Mouse (Mus musculus) midbrain, embryonic 13.5 days (tissue): Measurements from ENCODE around the gene Cyp2g1. TPM values are rescaled to one million over a fixed set of nuclear protein-coding genes. Genes with fewer than 3 reads are reported as not detected.

Source experiments
- ATAC-seq: fragments of 200-750 bp; cut with Nextera tagmentation; 2 replicates; pipeline ENCODE4 v1.8.0; 2017; ENCODE audit warnings: mild to moderate bottlenecking, moderate TSS enrichment, moderate library complexity
- H3K27ac ChIP-seq: fragments of 300-500 bp; sonication (generic); 2 replicates; pipeline ENCODE4 v1.5.1; 2015; ENCODE audit warnings: inconsistent platforms, mild to moderate bottlenecking, moderate library complexity
- H3K27me3 ChIP-seq: fragments of 300-500 bp; sonication (generic); 2 replicates; pipeline ENCODE4 v1.6.1; 2015; ENCODE audit warnings: mild to moderate bottlenecking, inconsistent platforms
- H3K36me3 ChIP-seq: fragments of 300-500 bp; sonication (generic); 2 replicates; pipeline ENCODE4 v1.6.1; 2015; ENCODE audit warnings: mild to moderate bottlenecking, inconsistent platforms
- H3K4me1 ChIP-seq: fragments of 300-500 bp; sonication (generic); replicated peaks from 2 replicates; pipeline ENCODE4 v1.6.1; 2015; ENCODE audit warnings: inconsistent platforms
- H3K4me2 ChIP-seq: fragments of 300-500 bp; sonication (generic); replicated peaks from 2 replicates; pipeline ENCODE4 v1.6.1; 2015; ENCODE audit warnings: moderate library complexity, mild to moderate bottlenecking, inconsistent platforms
- H3K4me3 ChIP-seq: fragments of 300-500 bp; sonication (generic); replicated peaks from 2 replicates; pipeline ENCODE4 v1.5.1; 2015; ENCODE audit warnings: mild to moderate bottlenecking, inconsistent platforms
- H3K9ac ChIP-seq: fragments of 300-500 bp; sonication (generic); replicated peaks from 2 replicates; pipeline ENCODE4 v1.6.1; 2015; ENCODE audit warnings: mild to moderate bottlenecking, inconsistent platforms
- H3K9me3 ChIP-seq: fragments of 300-500 bp; sonication (generic); 2 replicates; pipeline ENCODE4 v1.6.1; 2016; ENCODE audit warnings: mild to moderate bottlenecking, inconsistent platforms
- WGBS: fragments of 180-500 bp; shearing (Covaris S2); methylation state at CpG from one replicate; pipeline ENCODE4 v1.1.7; 2015; 5-methylcytosine and 5-hydroxymethylcytosine counted together
- polyA plus RNA-seq: library from polyadenylated mRNA; unstranded; fragments of >200 nt; fragmentation: Nextera tagmentation; extraction: Ambion mirVana; gene quantifications from 2 replicates; pipeline ENCODE4 v1.2.1, GENCODE M21; 2015

Cyp2g1 gene
- not detected in 2 replicates for polyA plus RNA-seq

DNA sequence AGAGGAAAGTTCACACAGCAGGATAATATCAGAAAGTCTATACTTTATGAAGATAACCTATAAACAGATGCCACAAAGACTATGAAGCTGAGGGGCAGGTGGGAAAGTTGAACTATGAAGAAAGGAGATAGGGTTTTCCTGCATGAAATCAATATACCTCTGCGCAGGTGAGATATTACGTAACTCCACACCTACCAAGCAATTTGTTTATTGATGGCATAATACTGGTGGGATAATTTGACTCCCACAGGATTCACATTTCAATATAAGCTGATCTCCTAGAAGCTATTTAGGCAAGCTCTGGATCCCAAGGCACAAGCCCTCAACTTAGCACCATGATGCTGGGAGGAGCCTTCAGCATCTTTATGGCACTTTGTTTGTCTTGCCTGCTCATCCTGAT lies at the start of gene Cyp2g1:
Gene Cyp2g1 (plus strand): TSS at position 301 of the 400 bp plus-strand sequence.
- Histone ChIP-seq H3K4me3 (no peak within 1 kb of the TSS), H3K4me2 (no peak within 1 kb of the TSS), H3K9me3 (no peaks in the 10 kb centered on the region), H3K27me3 (no peaks in the 10 kb centered on the region), H3K27ac (no peak within 1 kb of the TSS), H3K36me3 (no peaks in the 10 kb centered on the region), H3K9ac (no peak within 1 kb of the TSS), H3K4me1 (no peaks in the 10 kb centered on the region)
- 98% methylated on average over 2 of the region's 2 CpGs for WGBS
- ATAC-seq: no peak

- 0 out of 2 replicates have a peak, but pooled peaks cover 4% of the 10 kb centered on the region for H3K9me3 ChIP-seq
- H3K4me2 ChIP-seq: no peak overlapping the region
- H3K9ac ChIP-seq: no peak overlapping the region
- H3K27me3 ChIP-seq: no peaks in the 10 kb centered on the region
- no peak overlapping the region for H3K4me3 ChIP-seq
- 65% methylated on average over 1 of the region's 1 CpGs for WGBS
- ATAC-seq: no peak
- no peak overlapping the region for H3K27ac ChIP-seq
- no peaks in the 10 kb centered on the region for H3K4me1 ChIP-seq
- no peaks in the 10 kb centered on the region for H3K36me3 ChIP-seq
Observed at GRCm38 (mm10) chr7:26767084-26767483, 41.6 kb upstream of the Cyp2g1 start.

- no peak overlapping the region for H3K9ac ChIP-seq
- H3K9me3 ChIP-seq: 0 out of 2 replicates have a peak, but pooled peaks cover 4% of the 10 kb centered on the region
- no peak overlapping the region for H3K27ac ChIP-seq
- no peaks in the 10 kb centered on the region for H3K36me3 ChIP-seq
- no peaks in the 10 kb centered on the region for H3K27me3 ChIP-seq
- no peaks in the 10 kb centered on the region for H3K4me1 ChIP-seq
- ATAC-seq: no peak
- H3K4me3 ChIP-seq: no peak overlapping the region
- WGBS: 85% methylated on average over 9 of the region's 9 CpGs
- H3K4me2 ChIP-seq: no peak overlapping the region
Observed at GRCm38 (mm10) chr7:26769881-26770470, 38.7 kb upstream of the Cyp2g1 start.

GRCm38 (mm10) chr7:26772866-26773586 lies 35.7 kb upstream of the Cyp2g1 start:
- no peak overlapping the region for H3K9ac ChIP-seq
- H3K27me3 ChIP-seq: no peaks in the 10 kb centered on the region
- WGBS: 81% methylated on average over 3 of the region's 3 CpGs
- no peaks in the 10 kb centered on the region for H3K36me3 ChIP-seq
- no peaks in the 10 kb centered on the region for H3K9me3 ChIP-seq
- no peak overlapping the region for H3K27ac ChIP-seq
- H3K4me2 ChIP-seq: no peak overlapping the region
- ATAC-seq: no peak
- no peaks in the 10 kb centered on the region for H3K4me1 ChIP-seq
- H3K4me3 ChIP-seq: no peak overlapping the region

DNA sequence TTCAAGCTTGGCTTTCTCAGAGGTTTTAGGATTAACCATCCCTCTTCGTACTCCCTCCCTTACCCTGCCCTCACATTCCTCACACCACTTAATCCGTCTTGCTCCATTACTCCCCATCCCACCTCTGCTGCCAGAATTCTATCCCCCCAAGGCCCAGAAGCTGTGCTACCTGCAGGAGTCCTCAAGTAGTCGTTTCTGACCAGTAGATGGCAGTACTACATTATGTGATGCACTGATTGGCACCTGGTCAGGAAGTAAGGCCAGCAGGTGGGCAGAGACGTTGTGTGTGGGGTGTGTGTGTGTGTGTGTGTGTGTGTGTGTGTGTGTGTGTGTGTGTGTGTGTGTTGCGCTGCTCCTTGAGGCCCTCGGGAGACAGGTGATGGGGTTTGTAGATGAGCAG lies 32.8 kb upstream of the Cyp2g1 start:
- ATAC-seq: no peak
- Histone ChIP-seq H3K9me3 (no peaks in the 10 kb centered on the region), H3K4me2 (no peak overlapping the region), H3K4me3 (no peak overlapping the region), H3K27me3 (no peaks in the 10 kb centered on the region), H3K4me1 (peaks cover 4% of the 10 kb centered on the region; the same call in 1 of the 2 replicates), H3K36me3 (no peaks in the 10 kb centered on the region), H3K9ac (no peak overlapping the region), H3K27ac (no peak overlapping the region)
- 3% methylated on average over 4 of the region's 6 CpGs for WGBS

DNA sequence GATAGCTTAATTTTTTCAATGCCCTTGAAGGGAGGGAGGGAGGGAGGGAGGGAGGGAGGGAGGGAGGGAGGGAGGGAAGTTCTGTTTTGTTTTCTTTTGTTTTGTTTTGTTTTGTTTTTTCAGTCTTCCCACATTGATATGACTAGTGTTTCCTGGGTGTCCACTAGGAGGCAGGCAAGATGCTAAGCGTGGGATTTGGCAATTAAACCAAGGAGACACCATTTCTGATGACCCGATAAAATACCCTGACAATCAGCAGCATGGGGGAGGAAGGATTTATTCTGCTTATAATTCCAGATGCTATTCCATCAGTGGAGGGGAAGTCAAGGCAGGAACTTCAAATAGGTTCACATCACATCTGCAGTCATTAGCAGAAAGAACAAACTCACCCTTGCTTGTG lies 30.9 kb upstream of the Cyp2g1 start:
- no peaks in the 10 kb centered on the region for H3K36me3 ChIP-seq
- no peak overlapping the region for H3K9ac ChIP-seq
- H3K4me3 ChIP-seq: no peak overlapping the region
- H3K27ac ChIP-seq: no peak overlapping the region
- H3K9me3 ChIP-seq: no peaks in the 10 kb centered on the region
- no peak overlapping the region for H3K4me2 ChIP-seq
- ATAC-seq: no peak
- H3K4me1 ChIP-seq: peaks cover 10% of the 10 kb centered on the region; the same call in 1 of the 2 replicates
- 60% methylated on average over 2 of the region's 2 CpGs for WGBS
- H3K27me3 ChIP-seq: no peaks in the 10 kb centered on the region

- H3K9me3 ChIP-seq: no peaks in the 10 kb centered on the region
- H3K9ac ChIP-seq: no peak overlapping the region
- 27% methylated on average over 6 of the region's 6 CpGs for WGBS
- H3K4me3 ChIP-seq: no peak overlapping the region
- H3K4me1 ChIP-seq: peaks cover 10% of the 10 kb centered on the region; the same call in 1 of the 2 replicates
- ATAC-seq: no peak
- no peak overlapping the region for H3K27ac ChIP-seq
- no peaks in the 10 kb centered on the region for H3K27me3 ChIP-seq
- no peaks in the 10 kb centered on the region for H3K36me3 ChIP-seq
- H3K4me2 ChIP-seq: no peak overlapping the region
Observed at GRCm38 (mm10) chr7:26778474-26778873, 30.2 kb upstream of the Cyp2g1 start.

DNA sequence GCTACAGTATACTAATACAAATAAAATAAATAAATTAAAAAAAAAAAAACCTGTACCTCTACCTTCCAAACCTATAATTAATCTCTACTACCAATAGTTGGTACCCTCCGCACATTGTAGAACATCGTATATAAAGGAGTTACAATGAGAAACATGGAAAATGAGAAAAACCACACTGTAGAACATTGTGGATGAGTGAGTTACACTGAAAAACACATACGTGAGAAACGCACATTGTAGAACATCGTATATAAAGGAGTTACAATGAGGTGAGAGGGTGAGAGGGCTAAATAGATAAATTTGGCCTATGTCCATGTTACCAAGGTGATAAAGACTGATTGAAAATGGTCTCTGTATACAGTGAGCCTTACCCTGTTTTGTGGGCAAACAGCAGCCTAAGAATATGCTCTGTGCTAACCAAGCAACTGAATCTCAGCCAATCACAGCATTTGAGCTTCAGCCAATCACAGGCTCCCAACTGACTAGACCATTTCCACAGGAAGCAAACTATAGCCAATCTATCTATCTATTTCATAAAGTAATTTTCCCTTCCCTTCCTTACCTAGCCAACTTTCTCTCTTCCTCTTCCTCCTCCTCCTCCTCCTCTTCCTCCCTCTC lies 28.8 kb upstream of the Cyp2g1 start:
- no peaks in the 10 kb centered on the region for H3K36me3 ChIP-seq
- no peak overlapping the region for H3K27ac ChIP-seq
- H3K4me2 ChIP-seq: no peak overlapping the region; the same call in 1 of the 2 replicates
- H3K4me1 ChIP-seq: peaks cover 10% of the 10 kb centered on the region; the same call in 1 of the 2 replicates
- H3K27me3 ChIP-seq: no peaks in the 10 kb centered on the region
- peak; percentile 62 for ATAC-seq
- H3K9me3 ChIP-seq: no peaks in the 10 kb centered on the region
- no peak overlapping the region for H3K4me3 ChIP-seq
- H3K9ac ChIP-seq: no peak overlapping the region
- 81% methylated on average over 5 of the region's 5 CpGs for WGBS

- H3K4me3 ChIP-seq: 0 out of 2 replicates have a peak overlapping the region, but pooled peaks have one; percentile 8
- H3K27me3 ChIP-seq: no peaks in the 10 kb centered on the region
- ATAC-seq: peak; percentile 87
- H3K9ac ChIP-seq: no peak overlapping the region
- WGBS: 4% methylated on average over 11 of the region's 11 CpGs
- H3K4me2 ChIP-seq: peak overlapping the region; percentile 44
- H3K9me3 ChIP-seq: no peaks in the 10 kb centered on the region
- peak overlapping the region; percentile 19; the same call in 1 of the 2 replicates for H3K27ac ChIP-seq
- no peaks in the 10 kb centered on the region for H3K36me3 ChIP-seq
- peaks cover 10% of the 10 kb centered on the region; the same call in 1 of the 2 replicates for H3K4me1 ChIP-seq
Observed at GRCm38 (mm10) chr7:26780510-26780909, 28.2 kb upstream of the Cyp2g1 start.

DNA sequence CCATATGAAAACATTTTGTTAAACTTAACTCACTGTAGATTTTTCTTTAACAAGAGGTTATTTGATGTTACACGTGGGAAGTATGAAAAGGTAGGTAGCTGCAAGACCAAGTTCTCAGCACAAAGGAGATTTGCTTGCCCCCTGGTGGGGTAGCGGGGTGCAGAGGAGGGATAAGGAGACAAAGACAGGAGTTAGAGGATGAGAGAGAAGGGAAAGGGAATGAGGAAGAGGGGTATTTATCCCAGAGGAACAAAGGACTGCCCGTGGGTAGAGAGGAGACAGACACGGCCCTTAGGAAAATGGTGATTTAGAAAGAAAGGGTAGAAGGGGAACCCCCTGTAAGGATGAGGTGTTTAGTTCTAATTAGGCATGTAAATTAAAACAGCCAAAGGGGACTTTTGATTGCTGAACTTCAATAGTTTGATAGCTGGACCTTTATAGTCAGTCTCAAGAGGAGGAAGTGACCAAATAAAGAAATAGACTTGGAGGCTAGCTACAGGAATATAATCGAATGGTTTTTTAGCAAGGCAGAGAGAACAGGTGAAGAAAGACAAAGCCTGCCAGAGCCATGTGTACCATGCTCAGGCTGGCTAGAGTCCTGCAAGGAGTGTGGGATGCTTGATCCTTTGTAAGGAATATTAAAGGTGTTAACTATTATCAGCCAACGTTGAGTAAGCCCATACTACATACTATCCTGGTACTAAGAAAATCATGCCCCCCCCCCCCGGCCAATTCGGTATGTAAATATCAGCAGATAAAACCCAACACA lies 27.5 kb upstream of the Cyp2g1 start:
- peaks cover 10% of the 10 kb centered on the region; the same call in 1 of the 2 replicates for H3K4me1 ChIP-seq
- WGBS: 8% methylated on average over 8 of the region's 8 CpGs
- H3K9me3 ChIP-seq: no peaks in the 10 kb centered on the region
- H3K36me3 ChIP-seq: no peaks in the 10 kb centered on the region
- H3K27me3 ChIP-seq: no peaks in the 10 kb centered on the region
- H3K4me3 ChIP-seq: no peak overlapping the region
- peak overlapping the region; percentile 44 for H3K4me2 ChIP-seq
- peak; percentile 31; the same call in 1 of the 2 replicates for ATAC-seq
- H3K27ac ChIP-seq: 0 out of 2 replicates have a peak overlapping the region, but pooled peaks have one; percentile 5
- no peak overlapping the region for H3K9ac ChIP-seq

- 27% methylated on average over 5 of the region's 8 CpGs for WGBS
- Histone ChIP-seq H3K36me3 (no peaks in the 10 kb centered on the region), H3K27ac (no peak overlapping the region), H3K4me2 (no peak overlapping the region), H3K9ac (no peak overlapping the region), H3K4me3 (no peak overlapping the region), H3K4me1 (peaks cover 10% of the 10 kb centered on the region; the same call in 1 of the 2 replicates), H3K27me3 (no peaks in the 10 kb centered on the region), H3K9me3 (no peaks in the 10 kb centered on the region)
- ATAC-seq: no peak
Observed at GRCm38 (mm10) chr7:26781767-26782131, 26.9 kb upstream of the Cyp2g1 start.
